Mouse (Mus musculus): ENCODE results near the gene Abca7.

The Abca7 gene

GRCm38 (mm10) chr10:79994397-79995115 lies 1.7 kb upstream of the Abca7 start:
- DNase-seq (ENCODE audit: low read depth, low spot score): no peak

DNA sequence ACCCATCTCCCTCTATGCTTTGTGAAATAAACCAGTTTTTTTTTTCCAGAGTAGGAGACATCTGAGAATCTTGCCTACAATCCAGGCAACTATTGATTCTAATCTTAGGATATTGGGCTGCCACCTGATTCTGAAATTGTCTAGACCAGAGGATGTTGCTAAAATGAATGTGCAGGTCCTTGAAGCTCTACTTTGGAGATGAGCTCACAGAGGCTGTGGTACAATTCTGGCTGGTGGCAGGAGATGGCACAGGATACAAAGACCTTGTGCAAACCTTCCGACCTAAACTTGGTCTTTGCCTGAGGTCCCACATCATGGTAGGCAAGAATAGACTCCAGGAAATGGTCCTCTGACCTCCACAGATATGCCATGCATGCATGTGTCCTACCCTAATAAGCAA lies 658 bp upstream of the Abca7 start:
- no peak for DNase-seq (ENCODE audit: low read depth, low spot score)

- peak; percentile 72 for DNase-seq (ENCODE audit: low read depth, low spot score)
These were observed 903 bp downstream of the Abca7 start for GRCm38 (mm10) chr10:79997034-79997760.

GRCm38 (mm10) chr10:79997819-79998218 lies 1.5 kb downstream of the Abca7 start:
- DNase-seq (ENCODE audit: low read depth, low spot score): no peak

DNA sequence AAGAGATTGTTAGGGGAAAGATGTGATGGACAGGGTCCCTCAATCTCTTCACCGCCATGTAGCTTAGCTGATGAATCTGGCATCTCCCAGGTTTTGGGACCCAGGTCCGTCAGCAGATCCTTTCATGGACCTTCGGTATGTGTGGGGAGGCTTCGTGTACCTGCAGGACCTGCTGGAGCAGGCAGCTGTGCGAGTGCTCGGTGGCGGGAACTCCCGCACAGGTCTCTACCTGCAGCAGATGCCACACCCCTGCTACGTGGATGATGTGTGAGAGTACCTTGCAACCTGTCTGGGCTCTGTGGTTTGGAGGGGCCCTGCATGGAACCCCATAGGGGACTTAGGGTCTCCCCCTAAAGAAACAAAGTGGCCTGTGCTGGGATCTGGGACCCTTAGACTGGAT lies 5.7 kb downstream of the Abca7 start:
- no peak for DNase-seq (ENCODE audit: low read depth, low spot score)

- DNase-seq (ENCODE audit: low read depth, low spot score): no peak
These were observed 6.5 kb downstream of the Abca7 start for GRCm38 (mm10) chr10:80002829-80003228.

GRCm38 (mm10) chr10:80003374-80004232 lies 7.3 kb downstream of the Abca7 start:
- DNase-seq (ENCODE audit: low read depth, low spot score): no peak

DNA sequence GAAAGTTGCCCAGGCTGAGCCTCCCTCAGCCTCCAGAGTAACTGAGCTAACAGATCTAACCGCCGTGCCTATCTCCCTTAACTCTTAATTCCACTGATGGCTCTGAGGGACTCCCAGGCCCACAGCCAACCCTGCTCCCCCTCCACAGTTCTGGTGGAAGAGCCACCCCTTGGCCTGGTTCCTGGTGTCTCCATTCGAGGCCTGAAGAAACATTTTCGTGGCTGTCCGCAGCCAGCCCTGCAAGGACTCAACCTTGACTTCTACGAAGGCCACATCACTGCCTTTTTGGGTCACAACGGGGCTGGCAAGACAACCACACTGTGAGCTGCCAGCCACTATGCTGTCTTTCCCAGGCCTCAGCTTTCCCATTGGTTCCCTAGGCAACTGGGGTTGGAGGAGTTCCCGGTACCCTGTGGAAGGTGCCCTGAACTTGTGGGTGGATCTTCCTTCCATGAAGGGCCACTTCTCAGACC lies 8.0 kb downstream of the Abca7 start:
- DNase-seq (ENCODE audit: low read depth, low spot score): no peak

DNA sequence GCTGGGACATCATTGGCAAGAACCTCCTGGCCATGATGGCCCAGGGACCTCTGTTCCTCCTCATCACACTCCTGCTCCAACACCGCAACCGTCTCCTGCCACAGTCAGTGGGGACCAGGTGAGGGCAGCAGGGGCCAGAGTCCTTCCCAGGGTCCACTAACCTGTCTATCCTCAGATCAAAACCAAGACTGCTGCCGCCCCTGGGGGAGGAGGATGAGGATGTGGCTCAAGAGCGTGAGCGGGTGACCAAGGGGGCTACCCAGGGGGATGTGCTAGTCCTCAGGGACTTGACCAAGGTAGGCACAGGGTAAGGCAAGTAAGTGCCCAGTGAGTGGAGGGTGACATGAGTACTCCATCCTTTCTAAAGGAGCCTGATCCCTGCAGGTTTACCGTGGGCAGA lies 15.4 kb downstream of the Abca7 start:
- no peak for DNase-seq (ENCODE audit: low read depth, low spot score)

GRCm38 (mm10) chr10:80013609-80014008 lies 17.3 kb downstream of the Abca7 start:
- DNase-seq (ENCODE audit: low read depth, low spot score): no peak

- DNase-seq (ENCODE audit: low read depth, low spot score): no peak
These were observed 18.4 kb downstream of the Abca7 start for GRCm38 (mm10) chr10:80014484-80015290.

DNA sequence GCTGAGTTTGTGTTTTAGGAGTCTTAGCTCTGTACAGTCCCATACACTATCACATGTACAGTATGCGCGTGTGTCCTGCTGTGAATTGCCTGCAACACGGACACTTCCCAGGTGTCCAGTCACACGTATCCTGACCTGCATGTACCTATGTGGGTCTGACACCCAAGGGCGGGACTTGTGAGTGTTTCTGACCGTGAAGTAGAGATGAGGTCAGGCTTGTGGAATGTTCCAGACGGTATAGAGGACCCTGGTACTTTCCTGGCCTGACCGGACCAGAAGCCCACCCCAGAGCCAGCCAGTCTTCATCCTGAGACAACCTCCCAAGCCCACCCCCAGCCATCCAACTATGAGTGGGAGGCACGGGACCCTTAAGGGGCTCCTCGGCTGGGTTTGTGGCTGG lies 19.3 kb downstream of the Abca7 start:
- DNase-seq (ENCODE audit: low read depth, low spot score): no peak

GRCm38 (mm10) chr10:80016511-80016910 lies 20.2 kb downstream of the Abca7 start, which contains the start of gene Arhgap45:
Arhgap45 (plus strand) TSS chr10:80016653.
- no peak for DNase-seq (ENCODE audit: low read depth, low spot score)

DNA sequence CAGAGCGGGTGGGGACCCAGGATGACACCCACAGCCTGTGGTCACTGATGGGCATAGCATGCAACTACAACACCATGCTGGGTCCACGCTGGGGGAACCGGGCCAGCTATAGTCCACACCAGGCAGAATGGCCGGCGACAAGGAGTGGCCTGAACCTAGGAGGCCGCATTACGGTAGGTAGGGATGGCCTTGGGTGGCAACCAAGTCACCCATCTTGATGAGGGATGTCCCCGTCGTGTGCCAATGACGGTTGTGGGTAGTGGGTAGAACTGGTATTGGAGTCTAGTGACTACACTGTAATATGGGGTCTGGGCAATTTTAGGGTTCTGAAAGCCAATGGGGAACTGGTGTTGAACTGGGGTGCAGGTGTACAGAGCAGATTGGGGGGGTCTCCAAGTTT lies 20.6 kb downstream of the Abca7 start:
- no peak for DNase-seq (ENCODE audit: low read depth, low spot score)

DNA sequence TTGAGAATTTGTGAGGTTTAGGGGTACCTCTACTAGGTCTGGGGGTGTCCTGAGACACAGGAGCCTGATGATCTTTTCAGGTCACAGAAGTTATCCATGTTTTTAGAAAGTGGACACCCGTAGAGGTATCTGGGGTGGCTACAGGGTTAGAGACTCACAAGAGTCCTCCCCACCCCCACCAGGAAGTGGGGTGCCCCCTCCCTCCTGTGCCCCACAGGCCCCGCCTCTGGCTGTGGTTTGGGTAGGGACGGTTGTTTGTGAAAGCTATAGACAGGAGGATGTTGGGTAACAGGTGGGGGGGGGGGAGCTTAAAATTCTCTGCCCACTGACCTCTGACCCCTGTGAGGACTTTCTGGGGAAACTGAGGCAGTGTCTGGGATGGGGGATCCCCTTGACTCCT lies 21.1 kb downstream of the Abca7 start:
- DNase-seq (ENCODE audit: low read depth, low spot score): no peak

GRCm38 (mm10) chr10:80017771-80018170 lies 21.5 kb downstream of the Abca7 start:
- no peak for DNase-seq (ENCODE audit: low read depth, low spot score)

GRCm38 (mm10) chr10:80018739-80019297 lies 22.5 kb downstream of the Abca7 start:
- DNase-seq (ENCODE audit: low read depth, low spot score): no peak

DNA sequence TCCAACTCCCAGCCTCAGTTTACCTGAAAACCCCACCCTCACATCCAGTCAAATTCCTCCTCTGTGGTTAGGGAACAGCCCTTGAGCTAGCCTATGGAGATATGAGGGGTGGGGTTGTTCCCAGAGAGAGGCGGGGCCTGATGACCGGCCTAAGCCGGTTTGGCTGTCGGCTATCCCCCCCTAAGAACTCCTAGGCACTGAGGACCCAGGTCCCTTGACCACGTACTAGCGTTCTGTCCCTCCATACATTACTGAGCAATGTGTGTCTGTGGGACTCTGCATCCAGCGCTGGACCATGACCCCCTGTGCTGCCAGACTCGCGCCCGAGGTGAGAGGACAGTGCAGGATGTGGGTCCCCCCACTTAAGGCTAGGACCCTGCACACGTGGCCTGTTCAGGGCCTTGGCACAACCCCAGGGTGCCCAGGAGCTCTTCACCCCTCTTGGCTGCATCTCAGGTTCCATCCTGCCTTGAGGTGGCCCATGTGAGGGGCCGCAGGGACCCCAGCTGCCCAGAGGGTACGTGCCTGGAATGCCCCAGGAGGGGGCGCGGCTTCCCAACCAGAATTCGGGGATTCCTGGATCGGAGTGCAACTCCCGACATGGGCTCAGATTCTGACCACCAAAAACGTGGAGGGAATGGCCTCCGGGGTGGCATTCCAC lies 23.3 kb downstream of the Abca7 start:
- DNase-seq (ENCODE audit: low read depth, low spot score): no peak

- no peak for DNase-seq (ENCODE audit: low read depth, low spot score)
These were observed 23.9 kb downstream of the Abca7 start for GRCm38 (mm10) chr10:80020191-80020590.

- DNase-seq (ENCODE audit: low read depth, low spot score): no peak
These were observed 24.5 kb downstream of the Abca7 start for GRCm38 (mm10) chr10:80020603-80021319.
